Mouse (Mus musculus): ENCODE measurements around the gene Tas1r1. TPM values are rescaled to one million over a fixed set of nuclear protein-coding genes. Genes with fewer than 3 reads are reported as not detected.

Gene Tas1r1
- polyA plus RNA-seq, 1 experiment: 0.27 TPM

DNA sequence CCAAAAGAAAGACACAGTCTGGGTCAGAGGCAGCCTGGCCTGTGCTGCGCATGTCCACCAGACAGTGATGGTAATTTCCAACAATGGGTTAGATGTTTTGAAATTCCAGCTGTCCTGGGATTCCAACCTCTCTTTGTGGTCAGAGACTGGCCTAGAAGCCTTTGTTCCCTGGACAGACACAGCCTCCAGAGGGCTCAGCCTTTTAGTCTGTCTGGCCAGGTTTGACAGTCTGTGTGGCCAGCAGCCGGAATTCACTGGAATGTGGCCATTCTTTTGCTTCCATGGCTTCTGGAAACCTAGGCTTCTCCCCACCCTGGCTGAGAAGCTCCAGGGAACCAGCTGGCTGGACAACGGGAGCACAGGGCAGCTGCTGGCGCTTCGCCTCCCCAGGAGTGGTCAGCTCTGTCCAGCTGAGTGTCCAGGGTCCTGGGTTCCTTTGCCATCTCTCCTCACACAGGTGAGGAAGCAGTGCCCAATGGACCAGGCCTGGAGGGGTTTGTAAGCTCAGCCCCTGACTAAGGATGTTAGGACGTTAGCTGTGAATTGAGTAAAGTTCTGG lies 29.9 kb upstream of the Tas1r1 start:
- no peaks in the 10 kb centered on the region for H3K79me2 ChIP-seq (ENCODE audit: control insufficient read depth, insufficient read depth)
- H3K79me3 ChIP-seq (ENCODE audit: low read depth): no peaks in the 10 kb centered on the region
- no peaks in the 10 kb centered on the region for H3K36me3 ChIP-seq (ENCODE audit: control insufficient read depth, insufficient read depth)
- no peaks in the 10 kb centered on the region for H3K27me3 ChIP-seq (ENCODE audit: control insufficient read depth, insufficient read depth, insufficient read length)
- no peak overlapping the region for H3ac ChIP-seq (ENCODE audit: control insufficient read depth, insufficient read length, low read depth)
- TF ChIP-seq CEBPB (IDR thresholded peaks at IDR 0.05; ENCODE audit: low read depth) (no peak), USF1 (IDR thresholded peaks at IDR 0.05; ENCODE audit: low read depth) (no peak), CTCF (IDR thresholded peaks at IDR 0.05; ENCODE audit: control insufficient read depth, insufficient read depth, insufficient read length) (no peak), FOSL1 (IDR thresholded peaks at IDR 0.05; ENCODE audit: insufficient read depth, low read length, poor library complexity, severe bottlenecking) (no peak), MYOD1 (IDR thresholded peaks at IDR 0.05; ENCODE audit: control insufficient read depth, insufficient read length, low read depth) (no peak), MYOG (IDR thresholded peaks at IDR 0.05; ENCODE audit: control insufficient read depth, extremely low read depth, insufficient read length) (no peak), MAX (IDR thresholded peaks at IDR 0.05) (no peak)
- H3K4me3 ChIP-seq (ENCODE audit: insufficient read depth, poor library complexity, severe bottlenecking): no peak overlapping the region

DNA sequence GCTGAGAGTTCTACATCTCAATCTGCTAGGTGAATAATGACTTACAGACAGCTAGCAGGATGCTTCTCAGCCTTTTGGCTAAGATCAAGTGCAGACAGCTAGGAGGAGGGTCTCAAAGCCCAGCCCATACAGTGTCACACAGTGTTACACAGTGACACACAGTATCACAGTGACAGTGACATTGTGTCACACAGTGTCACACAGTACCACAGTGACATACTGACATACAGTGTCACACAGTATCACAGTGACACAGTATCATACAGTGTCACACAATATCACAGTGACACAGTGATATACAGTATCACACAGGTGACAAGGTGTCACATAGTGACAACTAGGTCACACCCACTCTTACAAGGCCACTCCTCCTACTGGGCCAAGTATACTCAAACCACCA lies 28.9 kb upstream of the Tas1r1 start:
- no peaks in the 10 kb centered on the region for H3K36me3 ChIP-seq (ENCODE audit: control insufficient read depth, insufficient read depth)
- no peak overlapping the region for H3K4me3 ChIP-seq (ENCODE audit: insufficient read depth, poor library complexity, severe bottlenecking)
- H3ac ChIP-seq (ENCODE audit: control insufficient read depth, insufficient read length, low read depth): no peak overlapping the region
- no peaks in the 10 kb centered on the region for H3K79me3 ChIP-seq (ENCODE audit: low read depth)
- no peaks in the 10 kb centered on the region for H3K79me2 ChIP-seq (ENCODE audit: control insufficient read depth, insufficient read depth)
- no peaks in the 10 kb centered on the region for H3K27me3 ChIP-seq (ENCODE audit: control insufficient read depth, insufficient read depth, insufficient read length)
- no peak for TF ChIP-seq CEBPB (IDR thresholded peaks at IDR 0.05; ENCODE audit: low read depth)
- TF ChIP-seq MYOD1 (IDR thresholded peaks at IDR 0.05; ENCODE audit: control insufficient read depth, insufficient read length, low read depth): no peak
- no peak for TF ChIP-seq CTCF (IDR thresholded peaks at IDR 0.05; ENCODE audit: control insufficient read depth, insufficient read depth, insufficient read length)
- no peak for TF ChIP-seq USF1 (IDR thresholded peaks at IDR 0.05; ENCODE audit: low read depth)
- TF ChIP-seq MAX (IDR thresholded peaks at IDR 0.05): no peak
- no peak for TF ChIP-seq FOSL1 (IDR thresholded peaks at IDR 0.05; ENCODE audit: insufficient read depth, low read length, poor library complexity, severe bottlenecking)
- no peak for TF ChIP-seq MYOG (IDR thresholded peaks at IDR 0.05; ENCODE audit: control insufficient read depth, extremely low read depth, insufficient read length)

DNA sequence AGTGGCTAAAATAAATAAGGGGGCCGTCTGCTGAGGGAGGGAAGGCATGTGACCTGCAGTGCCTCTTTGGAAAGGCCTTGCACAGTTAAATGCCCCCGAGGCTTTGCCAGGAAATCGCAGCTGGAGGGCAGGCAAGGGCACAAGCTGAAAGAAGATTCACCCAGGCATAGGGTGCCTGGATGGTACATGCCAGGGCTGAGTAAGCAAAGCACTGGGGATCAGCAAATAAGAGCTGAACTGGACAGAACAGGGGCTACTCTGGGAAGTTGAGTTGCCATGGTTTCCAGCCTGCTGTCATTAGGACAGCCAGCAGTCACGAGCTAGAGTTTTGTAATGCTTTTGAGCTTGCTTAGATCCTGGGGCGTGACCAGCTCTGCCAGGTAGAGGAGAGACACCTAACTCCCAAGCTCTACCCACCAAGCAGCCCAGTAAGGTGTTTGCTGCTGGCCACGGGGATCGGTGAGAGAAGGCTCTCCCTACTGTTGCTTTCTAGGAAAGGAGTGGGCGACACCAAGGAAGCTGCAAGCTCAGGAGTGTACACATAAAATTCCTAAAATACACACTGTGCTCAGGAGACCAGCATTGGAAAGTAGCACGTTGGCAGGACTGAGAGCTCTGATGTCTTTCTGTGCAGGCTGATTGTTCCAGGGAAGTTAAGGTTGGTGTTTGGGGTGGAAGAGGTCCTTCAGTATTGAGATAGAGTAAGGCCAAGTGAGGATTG lies 24.2 kb upstream of the Tas1r1 start:
- TF ChIP-seq MYOD1 (IDR thresholded peaks at IDR 0.05; ENCODE audit: control insufficient read depth, insufficient read length, low read depth) (no peak), CTCF (IDR thresholded peaks at IDR 0.05; ENCODE audit: control insufficient read depth, insufficient read depth, insufficient read length) (no peak)
- H3K27me3 ChIP-seq (ENCODE audit: control insufficient read depth, insufficient read depth, insufficient read length): no peaks in the 10 kb centered on the region
- H3K4me3 ChIP-seq (ENCODE audit: insufficient read depth, poor library complexity, severe bottlenecking): no peak overlapping the region
- H3K36me3 ChIP-seq (ENCODE audit: control insufficient read depth, insufficient read depth): peaks cover 22% of the 10 kb centered on the region
- no peaks in the 10 kb centered on the region for H3K79me3 ChIP-seq (ENCODE audit: low read depth)
- H3K79me2 ChIP-seq (ENCODE audit: control insufficient read depth, insufficient read depth): no peaks in the 10 kb centered on the region
- no peak overlapping the region for H3ac ChIP-seq (ENCODE audit: control insufficient read depth, insufficient read length, low read depth)

DNA sequence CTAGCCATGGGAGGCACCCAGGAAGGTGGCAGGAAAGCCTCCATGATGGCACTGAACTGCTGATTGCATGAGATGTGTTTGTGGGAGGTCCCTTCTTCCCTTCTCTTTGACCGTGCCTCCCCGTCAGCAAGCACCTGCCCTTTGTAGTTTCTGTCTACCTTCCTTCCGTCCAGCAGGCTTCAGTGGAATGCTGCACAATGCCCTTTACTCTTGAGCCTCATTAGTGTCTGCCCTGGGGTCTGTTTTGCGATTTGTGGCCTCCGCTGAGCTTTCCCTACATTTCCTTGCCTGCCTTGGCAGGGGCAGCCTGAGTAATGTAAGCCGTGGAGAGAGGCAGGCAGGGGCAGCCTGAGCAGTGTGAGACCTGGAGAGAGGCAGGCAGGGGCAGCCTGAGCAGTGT lies 6.2 kb upstream of the Tas1r1 start:
- TF ChIP-seq CTCF (IDR thresholded peaks at IDR 0.05; ENCODE audit: control insufficient read depth, insufficient read depth, insufficient read length) (no peak), MYOG (IDR thresholded peaks at IDR 0.05; ENCODE audit: control insufficient read depth, extremely low read depth, insufficient read length) (no peak)
- no peak overlapping the region for H3ac ChIP-seq (ENCODE audit: control insufficient read depth, insufficient read length, low read depth)
- peaks cover 82% of the 10 kb centered on the region for H3K36me3 ChIP-seq (ENCODE audit: control insufficient read depth, insufficient read depth)
- peaks cover 60% of the 10 kb centered on the region for H3K79me3 ChIP-seq (ENCODE audit: low read depth)
- no peaks in the 10 kb centered on the region for H3K27me3 ChIP-seq (ENCODE audit: control insufficient read depth, insufficient read depth, insufficient read length)
- H3K79me2 ChIP-seq (ENCODE audit: control insufficient read depth, insufficient read depth): peaks cover 75% of the 10 kb centered on the region
- no peak overlapping the region for H3K4me3 ChIP-seq (ENCODE audit: insufficient read depth, poor library complexity, severe bottlenecking)

DNA sequence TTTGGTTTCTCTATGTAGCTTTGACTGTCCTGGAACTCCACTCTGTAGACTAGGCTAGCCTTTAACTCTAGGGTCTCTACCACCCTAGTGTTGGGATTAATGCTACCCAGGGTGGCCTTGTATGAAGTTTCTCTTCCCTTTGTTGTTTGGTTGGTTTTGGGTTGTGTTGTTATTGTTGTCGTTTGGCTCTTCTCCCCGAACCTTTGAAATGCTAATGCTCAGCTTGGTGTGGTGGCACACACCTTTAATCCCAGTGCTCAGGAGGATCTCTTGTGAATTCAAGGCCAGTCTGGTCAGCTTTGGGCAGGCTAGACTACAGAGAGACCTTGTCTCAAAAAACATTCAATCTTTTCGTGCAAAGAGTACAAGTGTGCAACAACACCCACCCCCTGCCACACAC lies 4.8 kb upstream of the Tas1r1 start:
- H3K36me3 ChIP-seq (ENCODE audit: control insufficient read depth, insufficient read depth): peaks cover 69% of the 10 kb centered on the region
- no peak for TF ChIP-seq FOSL1 (IDR thresholded peaks at IDR 0.05; ENCODE audit: insufficient read depth, low read length, poor library complexity, severe bottlenecking)
- no peak for TF ChIP-seq MAX (IDR thresholded peaks at IDR 0.05)
- no peak for TF ChIP-seq CTCF (IDR thresholded peaks at IDR 0.05; ENCODE audit: control insufficient read depth, insufficient read depth, insufficient read length)
- TF ChIP-seq USF1 (IDR thresholded peaks at IDR 0.05; ENCODE audit: low read depth): no peak
- TF ChIP-seq MYOD1 (IDR thresholded peaks at IDR 0.05; ENCODE audit: control insufficient read depth, insufficient read length, low read depth): no peak
- no peak for TF ChIP-seq CEBPB (IDR thresholded peaks at IDR 0.05; ENCODE audit: low read depth)
- TF ChIP-seq MYOG (IDR thresholded peaks at IDR 0.05; ENCODE audit: control insufficient read depth, extremely low read depth, insufficient read length): no peak
- H3ac ChIP-seq (ENCODE audit: control insufficient read depth, insufficient read length, low read depth): no peak overlapping the region

More for the DNA sequence above, 4.8 kb upstream of the Tas1r1 start:
- Histone ChIP-seq H3K79me3 (ENCODE audit: low read depth) (peaks cover 61% of the 10 kb centered on the region), H3K79me2 (ENCODE audit: control insufficient read depth, insufficient read depth) (peaks cover 78% of the 10 kb centered on the region), H3K4me3 (ENCODE audit: insufficient read depth, poor library complexity, severe bottlenecking) (no peak overlapping the region), H3K27me3 (ENCODE audit: control insufficient read depth, insufficient read depth, insufficient read length) (no peaks in the 10 kb centered on the region)
